Mouse (Mus musculus): ENCODE data around the gene Vash2. TPM values are rescaled to one million over a fixed set of nuclear protein-coding genes. Genes with fewer than 3 reads are reported as not detected.

Vash2 gene
- total and polyA plus RNA-seq, 2 experiments: under 0.01 TPM; not detected in 1

DNA sequence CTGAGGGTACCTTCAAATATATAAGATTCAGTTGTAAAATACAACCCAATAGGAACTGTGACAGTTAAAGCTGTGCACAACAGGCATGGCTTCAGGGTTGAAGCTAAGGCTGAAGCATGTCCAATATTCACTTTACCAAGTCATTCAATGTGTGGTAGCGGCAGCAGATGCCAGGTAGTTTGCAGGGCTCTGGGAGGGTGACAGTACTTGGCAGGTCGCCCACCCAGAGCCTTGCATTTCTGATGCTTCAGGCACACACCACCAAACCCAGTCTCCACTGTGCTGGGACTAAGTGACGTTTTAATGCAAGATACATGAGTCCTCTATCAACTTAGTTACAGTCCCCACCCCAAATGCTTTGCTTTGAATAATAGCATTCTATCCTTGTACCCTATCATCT lies 21.6 kb upstream of the Vash2 start:
- Histone ChIP-seq H3K27me3 (ENCODE audit: control insufficient read depth, insufficient read depth, low read length) (no peaks in the 10 kb centered on the region), H3K27ac (replicated peaks; ENCODE audit: insufficient read depth, low read depth, low read length) (no peak overlapping the region), H3K9ac (ENCODE audit: low read depth, low read length) (no peak overlapping the region), H3K4me3 (ENCODE audit: insufficient read depth, low read depth, low read length) (no peak overlapping the region), H3K4me1 (ENCODE audit: control insufficient read depth, insufficient read depth, low read length) (no peaks in the 10 kb centered on the region), H3K36me3 (ENCODE audit: control insufficient read depth, insufficient read depth, low read length) (no peaks in the 10 kb centered on the region), H3K79me2 (ENCODE audit: control insufficient read depth, insufficient read depth, low read length) (no peaks in the 10 kb centered on the region)
- 92% methylated on average over 3 of the region's 3 CpGs for WGBS
- DNase-seq (ENCODE audit: extremely low read depth, low read depth, low spot score): no peak
- no peak for TF ChIP-seq POLR2A (IDR thresholded peaks at IDR 0.05; ENCODE audit: extremely low read depth, insufficient read depth, low read length)
- TF ChIP-seq CTCF (IDR thresholded peaks at IDR 0.05; ENCODE audit: low read depth, low read length): no peak

DNA sequence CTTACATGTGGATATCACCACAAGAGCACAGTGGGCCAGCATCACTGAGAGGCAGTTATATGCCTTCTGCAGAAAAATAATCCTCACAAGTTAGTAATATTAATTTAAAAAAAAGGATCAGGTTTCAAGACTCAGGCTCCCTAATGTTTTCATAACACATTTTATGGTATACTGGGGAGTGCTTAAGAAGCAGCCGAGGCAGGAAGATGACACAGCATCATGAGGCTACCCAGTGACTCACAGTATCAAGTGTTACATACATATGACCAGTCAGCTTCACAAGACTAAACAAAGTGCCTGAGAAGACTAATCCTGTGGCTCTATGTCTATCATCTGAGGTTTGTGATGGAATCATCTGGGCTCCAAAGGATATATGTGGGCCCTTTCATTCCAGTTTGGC lies 18.9 kb upstream of the Vash2 start:
- 90% methylated on average over 1 of the region's 1 CpGs for WGBS

GRCm38 (mm10) chr1:190996346-190996877 lies 17.3 kb upstream of the Vash2 start:
- H3K27me3 ChIP-seq (ENCODE audit: control insufficient read depth, insufficient read depth, low read length): no peaks in the 10 kb centered on the region
- no peak overlapping the region for H3K27ac ChIP-seq (replicated peaks; ENCODE audit: insufficient read depth, low read depth, low read length)
- no peaks in the 10 kb centered on the region for H3K4me1 ChIP-seq (ENCODE audit: control insufficient read depth, insufficient read depth, low read length)
- no peak for DNase-seq (ENCODE audit: extremely low read depth, low read depth, low spot score)
- 71% methylated on average over 6 of the region's 6 CpGs for WGBS
- no peak for TF ChIP-seq CTCF (IDR thresholded peaks at IDR 0.05; ENCODE audit: low read depth, low read length)
- TF ChIP-seq POLR2A (IDR thresholded peaks at IDR 0.05; ENCODE audit: extremely low read depth, insufficient read depth, low read length): no peak
- H3K79me2 ChIP-seq (ENCODE audit: control insufficient read depth, insufficient read depth, low read length): no peaks in the 10 kb centered on the region
- H3K9ac ChIP-seq (ENCODE audit: low read depth, low read length): no peak overlapping the region
- H3K4me3 ChIP-seq (ENCODE audit: insufficient read depth, low read depth, low read length): no peak overlapping the region
- no peaks in the 10 kb centered on the region for H3K36me3 ChIP-seq (ENCODE audit: control insufficient read depth, insufficient read depth, low read length)

More for the DNA sequence above, 18.9 kb upstream of the Vash2 start:
- Histone ChIP-seq H3K27ac (replicated peaks; ENCODE audit: insufficient read depth, low read depth, low read length) (no peak overlapping the region), H3K36me3 (ENCODE audit: control insufficient read depth, insufficient read depth, low read length) (no peaks in the 10 kb centered on the region), H3K4me1 (ENCODE audit: control insufficient read depth, insufficient read depth, low read length) (no peaks in the 10 kb centered on the region), H3K27me3 (ENCODE audit: control insufficient read depth, insufficient read depth, low read length) (no peaks in the 10 kb centered on the region), H3K4me3 (ENCODE audit: insufficient read depth, low read depth, low read length) (no peak overlapping the region), H3K79me2 (ENCODE audit: control insufficient read depth, insufficient read depth, low read length) (no peaks in the 10 kb centered on the region), H3K9ac (ENCODE audit: low read depth, low read length) (no peak overlapping the region)
- TF ChIP-seq POLR2A (IDR thresholded peaks at IDR 0.05; ENCODE audit: extremely low read depth, insufficient read depth, low read length): no peak
- TF ChIP-seq CTCF (IDR thresholded peaks at IDR 0.05; ENCODE audit: low read depth, low read length): no peak
- no peak for DNase-seq (ENCODE audit: extremely low read depth, low read depth, low spot score)

GRCm38 (mm10) chr1:190995548-190995947 lies 16.5 kb upstream of the Vash2 start:
- Histone ChIP-seq H3K27ac (replicated peaks; ENCODE audit: insufficient read depth, low read depth, low read length) (no peak overlapping the region), H3K79me2 (ENCODE audit: control insufficient read depth, insufficient read depth, low read length) (no peaks in the 10 kb centered on the region), H3K4me3 (ENCODE audit: insufficient read depth, low read depth, low read length) (no peak overlapping the region), H3K36me3 (ENCODE audit: control insufficient read depth, insufficient read depth, low read length) (no peaks in the 10 kb centered on the region), H3K9ac (ENCODE audit: low read depth, low read length) (no peak overlapping the region), H3K4me1 (ENCODE audit: control insufficient read depth, insufficient read depth, low read length) (no peaks in the 10 kb centered on the region), H3K27me3 (ENCODE audit: control insufficient read depth, insufficient read depth, low read length) (no peaks in the 10 kb centered on the region)
- WGBS: 66% methylated on average over 7 of the region's 7 CpGs
- TF ChIP-seq CTCF (IDR thresholded peaks at IDR 0.05; ENCODE audit: low read depth, low read length): no peak
- TF ChIP-seq POLR2A (IDR thresholded peaks at IDR 0.05; ENCODE audit: extremely low read depth, insufficient read depth, low read length): no peak
- DNase-seq (ENCODE audit: extremely low read depth, low read depth, low spot score): no peak

- Histone ChIP-seq H3K79me2 (ENCODE audit: control insufficient read depth, insufficient read depth, low read length) (no peaks in the 10 kb centered on the region), H3K36me3 (ENCODE audit: control insufficient read depth, insufficient read depth, low read length) (no peaks in the 10 kb centered on the region)
- WGBS: 85% methylated on average over 9 of the region's 9 CpGs
Measured at GRCm38 (mm10) chr1:190989437-190990082, 10.5 kb upstream of the Vash2 start.

GRCm38 (mm10) chr1:190981412-190981811 lies 2.3 kb upstream of the Vash2 start:
- no peak overlapping the region for H3K9ac ChIP-seq (ENCODE audit: low read depth, low read length)
- no peaks in the 10 kb centered on the region for H3K36me3 ChIP-seq (ENCODE audit: control insufficient read depth, insufficient read depth, low read length)
- no peak for DNase-seq (ENCODE audit: extremely low read depth, low read depth, low spot score)
- no peak overlapping the region for H3K27ac ChIP-seq (replicated peaks; ENCODE audit: insufficient read depth, low read depth, low read length)
- no peaks in the 10 kb centered on the region for H3K4me1 ChIP-seq (ENCODE audit: control insufficient read depth, insufficient read depth, low read length)
- H3K79me2 ChIP-seq (ENCODE audit: control insufficient read depth, insufficient read depth, low read length): no peaks in the 10 kb centered on the region
- TF ChIP-seq POLR2A (IDR thresholded peaks at IDR 0.05; ENCODE audit: extremely low read depth, insufficient read depth, low read length) (no peak), CTCF (IDR thresholded peaks at IDR 0.05; ENCODE audit: low read depth, low read length) (no peak)
- no peak overlapping the region for H3K4me3 ChIP-seq (ENCODE audit: insufficient read depth, low read depth, low read length)
- WGBS: 86% methylated on average over 4 of the region's 4 CpGs
- peaks cover 11% of the 10 kb centered on the region for H3K27me3 ChIP-seq (ENCODE audit: control insufficient read depth, insufficient read depth, low read length)

More at GRCm38 (mm10) chr1:190989437-190990082, 10.5 kb upstream of the Vash2 start:
- TF ChIP-seq POLR2A (IDR thresholded peaks at IDR 0.05; ENCODE audit: extremely low read depth, insufficient read depth, low read length) (no peak), CTCF (IDR thresholded peaks at IDR 0.05; ENCODE audit: low read depth, low read length) (peak; percentile 28; the same call in 1 of the 2 replicates)
- DNase-seq (ENCODE audit: extremely low read depth, low read depth, low spot score): no peak
- Histone ChIP-seq H3K27ac (replicated peaks; ENCODE audit: insufficient read depth, low read depth, low read length) (no peak overlapping the region), H3K27me3 (ENCODE audit: control insufficient read depth, insufficient read depth, low read length) (no peaks in the 10 kb centered on the region), H3K4me3 (ENCODE audit: insufficient read depth, low read depth, low read length) (no peak overlapping the region), H3K9ac (ENCODE audit: low read depth, low read length) (no peak overlapping the region), H3K4me1 (ENCODE audit: control insufficient read depth, insufficient read depth, low read length) (no peaks in the 10 kb centered on the region)
